Mouse (Mus musculus): ENCODE results near the gene Cd1d1. TPM values are rescaled to one million over a fixed set of nuclear protein-coding genes. Genes with fewer than 3 reads are reported as not detected.

Gene Cd1d1
- total RNA-seq, 1 experiment: 12.4 TPM

- DNase-seq (ENCODE audit: low read depth, low spot score): no peak
- H3K27ac ChIP-seq (ENCODE audit: insufficient read depth, low read depth, low read length, poor library complexity, severe bottlenecking): no peak overlapping the region
- in situ Hi-C loops (cut with MboI; ENCODE audit: low sequenced_read_pairs in 2 of 2, unreplicated experiment in 2 of 2): no loop called here
Observed at GRCm38 (mm10) chr3:86986490-86986889, 12.8 kb downstream of the Cd1d1 start.

GRCm38 (mm10) chr3:86983382-86983781 is 15.9 kb downstream of the Cd1d1 start:
- TF ChIP-seq ZNF384 (IDR thresholded peaks at IDR 0.05; ENCODE audit: low read depth, low read length) (no peak), ZC3H11A (IDR thresholded peaks at IDR 0.05; ENCODE audit: borderline replicate concordance, low read depth, low read length) (no peak), MAFK (IDR thresholded peaks at IDR 0.05; ENCODE audit: insufficient read depth, low read depth, low read length) (no peak), HCFC1 (IDR thresholded peaks at IDR 0.05; ENCODE audit: borderline replicate concordance, insufficient read depth, low read length) (no peak), CHD2 (IDR thresholded peaks at IDR 0.05; ENCODE audit: low read depth, low read length) (no peak)
- in situ Hi-C loops (cut with MboI; ENCODE audit: low sequenced_read_pairs in 2 of 2, unreplicated experiment in 2 of 2): no loop called here
- DNase-seq (ENCODE audit: low read depth, low spot score): no peak
- H3K9ac ChIP-seq (ENCODE audit: insufficient read depth, low read depth, low read length, poor library complexity, severe bottlenecking): no peak overlapping the region
- no peaks in the 10 kb centered on the region for H3K9me3 ChIP-seq (ENCODE audit: control insufficient read depth, insufficient read depth, low read depth, low read length)
- no peaks in the 10 kb centered on the region for H3K4me1 ChIP-seq (ENCODE audit: control insufficient read depth in 2 of 2, insufficient read depth in 2 of 2, low read length in 2 of 2, poor library complexity in 1 of 2)
- no peak overlapping the region for H3K27ac ChIP-seq (ENCODE audit: insufficient read depth, low read depth, low read length, poor library complexity, severe bottlenecking)
- no peak overlapping the region for H3K4me3 ChIP-seq (ENCODE audit: insufficient read depth in 1 of 2, low read depth in 1 of 2, low read length in 2 of 2, poor library complexity in 1 of 2, severe bottlenecking in 1 of 2)
- H3K36me3 ChIP-seq (ENCODE audit: control insufficient read depth, insufficient read depth, low read length, poor library complexity, severe bottlenecking): no peaks in the 10 kb centered on the region

More at GRCm38 (mm10) chr3:86986490-86986889, 12.8 kb downstream of the Cd1d1 start:
- H3K4me3 ChIP-seq (ENCODE audit: insufficient read depth in 1 of 2, low read depth in 1 of 2, low read length in 2 of 2, poor library complexity in 1 of 2, severe bottlenecking in 1 of 2): peak overlapping the region; percentile 14 to 40; a peak in 3 of 4 replicates
- H3K36me3 ChIP-seq (ENCODE audit: control insufficient read depth, insufficient read depth, low read length, poor library complexity, severe bottlenecking): no peaks in the 10 kb centered on the region
- H3K9ac ChIP-seq (ENCODE audit: insufficient read depth, low read depth, low read length, poor library complexity, severe bottlenecking): no peak overlapping the region
- TF ChIP-seq ZC3H11A (IDR thresholded peaks at IDR 0.05; ENCODE audit: borderline replicate concordance, low read depth, low read length) (no peak), CHD2 (IDR thresholded peaks at IDR 0.05; ENCODE audit: low read depth, low read length) (no peak), HCFC1 (IDR thresholded peaks at IDR 0.05; ENCODE audit: borderline replicate concordance, insufficient read depth, low read length) (no peak), MAFK (IDR thresholded peaks at IDR 0.05; ENCODE audit: insufficient read depth, low read depth, low read length) (no peak), ZNF384 (IDR thresholded peaks at IDR 0.05; ENCODE audit: low read depth, low read length) (no peak)
- H3K9me3 ChIP-seq (ENCODE audit: control insufficient read depth, insufficient read depth, low read depth, low read length): no peaks in the 10 kb centered on the region
- H3K4me1 ChIP-seq (ENCODE audit: control insufficient read depth in 2 of 2, insufficient read depth in 2 of 2, low read length in 2 of 2, poor library complexity in 1 of 2): no peaks in the 10 kb centered on the region

GRCm38 (mm10) chr3:86976546-86976945 is 22.7 kb downstream of the Cd1d1 start:
- Histone ChIP-seq H3K27ac (ENCODE audit: insufficient read depth, low read depth, low read length, poor library complexity, severe bottlenecking) (no peak overlapping the region), H3K4me1 (ENCODE audit: control insufficient read depth in 2 of 2, insufficient read depth in 2 of 2, low read length in 2 of 2, poor library complexity in 1 of 2) (no peaks in the 10 kb centered on the region), H3K36me3 (ENCODE audit: control insufficient read depth, insufficient read depth, low read length, poor library complexity, severe bottlenecking) (no peaks in the 10 kb centered on the region), H3K4me3 (ENCODE audit: insufficient read depth in 1 of 2, low read depth in 1 of 2, low read length in 2 of 2, poor library complexity in 1 of 2, severe bottlenecking in 1 of 2) (no peak overlapping the region), H3K9me3 (ENCODE audit: control insufficient read depth, insufficient read depth, low read depth, low read length) (no peaks in the 10 kb centered on the region), H3K9ac (ENCODE audit: insufficient read depth, low read depth, low read length, poor library complexity, severe bottlenecking) (no peak overlapping the region)
- TF ChIP-seq HCFC1 (IDR thresholded peaks at IDR 0.05; ENCODE audit: borderline replicate concordance, insufficient read depth, low read length): no peak
- peak; percentile 97 for TF ChIP-seq ZC3H11A (IDR thresholded peaks at IDR 0.05; ENCODE audit: borderline replicate concordance, low read depth, low read length)
- in situ Hi-C loops (cut with MboI; ENCODE audit: low sequenced_read_pairs in 2 of 2, unreplicated experiment in 2 of 2): loop anchor here in 1 of 2 experiments (5.0 kb wide), 1 partner anchor 184 kb away; no protein-coding TSS in a partner anchor
- DNase-seq (ENCODE audit: low read depth, low spot score): peak; percentile 75

GRCm38 (mm10) chr3:86975150-86975549 is 24.1 kb downstream of the Cd1d1 start:
- H3K36me3 ChIP-seq (ENCODE audit: control insufficient read depth, insufficient read depth, low read length, poor library complexity, severe bottlenecking): no peaks in the 10 kb centered on the region
- in situ Hi-C loops (cut with MboI; ENCODE audit: low sequenced_read_pairs in 2 of 2, unreplicated experiment in 2 of 2): loop anchor here in 1 of 2 experiments (5.0 kb wide), 1 partner anchor 183 kb away; no protein-coding TSS in a partner anchor
- no peaks in the 10 kb centered on the region for H3K9me3 ChIP-seq (ENCODE audit: control insufficient read depth, insufficient read depth, low read depth, low read length)
- no peak for DNase-seq (ENCODE audit: low read depth, low spot score)
- no peak overlapping the region for H3K4me3 ChIP-seq (ENCODE audit: insufficient read depth in 1 of 2, low read depth in 1 of 2, low read length in 2 of 2, poor library complexity in 1 of 2, severe bottlenecking in 1 of 2)
- no peak overlapping the region for H3K27ac ChIP-seq (ENCODE audit: insufficient read depth, low read depth, low read length, poor library complexity, severe bottlenecking)
- no peak for TF ChIP-seq ZC3H11A (IDR thresholded peaks at IDR 0.05; ENCODE audit: borderline replicate concordance, low read depth, low read length)
- TF ChIP-seq MAFK (IDR thresholded peaks at IDR 0.05; ENCODE audit: insufficient read depth, low read depth, low read length): no peak
- no peak for TF ChIP-seq HCFC1 (IDR thresholded peaks at IDR 0.05; ENCODE audit: borderline replicate concordance, insufficient read depth, low read length)
- no peak for TF ChIP-seq CHD2 (IDR thresholded peaks at IDR 0.05; ENCODE audit: low read depth, low read length)
- no peak for TF ChIP-seq ZNF384 (IDR thresholded peaks at IDR 0.05; ENCODE audit: low read depth, low read length)
- no peak overlapping the region for H3K9ac ChIP-seq (ENCODE audit: insufficient read depth, low read depth, low read length, poor library complexity, severe bottlenecking)
- H3K4me1 ChIP-seq (ENCODE audit: control insufficient read depth in 2 of 2, insufficient read depth in 2 of 2, low read length in 2 of 2, poor library complexity in 1 of 2): no peaks in the 10 kb centered on the region
